Mouse (Mus musculus) left cerebral cortex, postnatal 14 days (tissue): ENCODE measurements around the gene Slc25a23. TPM values are rescaled to one million over a fixed set of nuclear protein-coding genes. Genes with fewer than 3 reads are reported as not detected.

ENCODE experiments used
- total RNA-seq, 2 experiments: library from RNA; stranded (reverse); gene quantifications; 2 replicates each; pipeline ENCODE4 v1.2.3; 2021

The Slc25a23 gene
- total RNA-seq, 2 experiments from 2014 or later = 361 to 364 TPM

Other genes starting within 250 kb of the Slc25a23 start
- gene Rfx2, start 228.8 kb downstream of the Slc25a23 start, total RNA-seq = 1 to 10 TPM; 2.1 to 2.4 TPM
- not detected for gene Acsbg2, start 185.4 kb downstream of the Slc25a23 start, total RNA-seq
- under 1 TPM in 1 of 2 experiments, not detected in 1; 0.18 TPM for gene 1700061G19Rik, start 184.4 kb downstream of the Slc25a23 start, total RNA-seq
- gene Mllt1, start 124.4 kb downstream of the Slc25a23 start, total RNA-seq = 10 to 100 TPM; 66.8 to 67.9 TPM
- not detected for gene Acer1, start 77.7 kb downstream of the Slc25a23 start, total RNA-seq
- 10 to 100 TPM; 49.6 to 58.2 TPM for gene Clpp, start 69.6 kb downstream of the Slc25a23 start, total RNA-seq
- 10 to 100 TPM; 19.9 to 26.0 TPM for gene Alkbh7, start 62.5 kb downstream of the Slc25a23 start, total RNA-seq
- gene Pspn, start 59.8 kb downstream of the Slc25a23 start, total RNA-seq = not detected
- 10 to 100 TPM; 54.9 to 58.4 TPM for gene Gtf2f1, start 48.6 kb downstream of the Slc25a23 start, total RNA-seq
- gene Gm17949, start 48.4 kb downstream of the Slc25a23 start, total RNA-seq = under 1 TPM in 1 of 2 experiments, not detected in 1; 0.30 TPM
- 100 to 1,000 TPM; 116 to 117 TPM for gene Khsrp, start 28.3 kb downstream of the Slc25a23 start, total RNA-seq
- gene Slc25a41, start 18.2 kb downstream of the Slc25a23 start, total RNA-seq = not detected
- 1 to 10 TPM in 1 of 2 experiments, not detected in 1; 1.6 TPM for gene Crb3, start 758 bp downstream of the Slc25a23 start, total RNA-seq
- gene Dennd1c, start 18.7 kb upstream of the Slc25a23 start, total RNA-seq = 1 to 10 TPM; 1.8 to 1.9 TPM
- 100 to 1,000 TPM; 671 to 695 TPM for gene Tubb4a, start 27.9 kb upstream of the Slc25a23 start, total RNA-seq
- gene Tnfsf9, start 45.5 kb upstream of the Slc25a23 start, total RNA-seq = under 1 TPM; 0.26 to 0.42 TPM
- not detected for gene Cd70, start 89.9 kb upstream of the Slc25a23 start, total RNA-seq
- gene Tnfsf14, start 134.3 kb upstream of the Slc25a23 start, total RNA-seq = not detected
- under 1 TPM; 0.46 to 0.53 TPM for gene C3, start 168.3 kb upstream of the Slc25a23 start, total RNA-seq
- gene Gpr108, start 188.6 kb upstream of the Slc25a23 start, total RNA-seq = 10 to 100 TPM; 18.1 to 19.3 TPM
- 1 to 10 TPM; 8.1 to 9.2 TPM for gene Trip10, start 189.6 kb upstream of the Slc25a23 start, total RNA-seq
- gene Vav1, start 219.2 kb upstream of the Slc25a23 start, total RNA-seq = 1 to 10 TPM; 4.2 to 5.4 TPM